9 mouse cellular contexts compared by ENCODE assay signal in the genomic region with DNA sequence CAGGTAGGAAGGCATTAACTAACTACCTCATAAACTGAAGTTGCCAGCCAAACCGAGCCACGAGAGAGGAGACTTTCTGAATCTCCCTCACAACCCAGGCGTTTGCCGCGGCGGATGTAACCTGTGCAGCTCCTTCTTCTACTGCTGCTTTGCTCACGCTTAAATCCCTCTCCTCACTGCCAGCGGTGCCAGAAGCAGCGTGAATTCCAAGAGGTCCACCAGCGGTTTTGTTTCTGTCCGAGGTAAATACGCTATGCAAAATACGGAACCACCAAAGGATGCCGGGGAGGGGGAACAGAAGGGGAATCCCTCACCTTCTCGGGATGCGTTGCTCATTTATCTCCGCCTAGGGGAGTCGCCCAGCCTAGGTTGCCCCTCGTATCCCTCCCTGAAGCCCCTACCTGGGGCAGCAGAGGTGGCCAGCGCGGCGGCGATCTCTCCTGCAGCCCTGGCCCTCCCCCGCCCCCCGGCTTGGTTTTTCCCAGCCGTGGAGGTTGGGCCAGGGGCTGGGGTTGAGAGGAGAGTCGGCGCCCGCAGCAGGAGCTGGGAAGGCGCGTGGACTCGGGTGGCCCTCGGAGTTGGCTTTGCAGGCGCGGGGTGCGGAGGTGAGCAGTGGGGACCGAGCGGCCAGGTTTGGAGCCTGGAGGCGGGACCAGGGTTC. TPM values are rescaled to one million over a fixed set of nuclear protein-coding genes. Genes with fewer than 3 reads are reported as not detected.
A peak's percentile ranks its signal among the peaks of the same experiment; 100 is the strongest.
DNase-seq lines count a peak whose midpoint lies in the region; ATAC-seq and TF ChIP-seq lines count a peak whose summit lies in the region.
"Had no signal": no experiment of that assay in that cellular context is flagged by ENCODE, and none has a peak within 500 bp of the region (broad histone marks: within the 10 kb centered on the region; RNA-seq: fewer than 3 reads in every experiment).

Gene Tpbg (plus strand): TSS at position 30 of the 661 bp plus-strand sequence.

- H3K27ac ChIP-seq in intestine, postnatal 0 days (ENCODE audit: low read depth, low read length), result peak within 1 kb of the TSS; percentile 50; the same call in 1 of the 2 replicates
- no peak within 1 kb of the TSS for H3K27ac ChIP-seq in liver, embryonic 12.5 days

- 1% methylated on average over 38 of the region's 39 CpGs for WGBS in intestine, postnatal 0 days
- WGBS in liver, embryonic 12.5 days (ENCODE audit: insufficient replicate concordance), result 1% methylated on average over 39 of the region's 39 CpGs

- H3K9ac ChIP-seq in intestine, postnatal 0 days (ENCODE audit: low read depth, low read length), result peak within 1 kb of the TSS; percentile 48
- H3K9ac ChIP-seq in liver, embryonic 12.5 days, result no peak within 1 kb of the TSS

- no peaks in the 10 kb centered on the region for H3K4me1 ChIP-seq in intestine, postnatal 0 days (replicated peaks; ENCODE audit: control insufficient read depth, insufficient read depth, low read length)
- peaks cover 9% of the 10 kb centered on the region for H3K4me1 ChIP-seq in liver, embryonic 12.5 days

- H3K27me3 ChIP-seq in intestine, postnatal 0 days (replicated peaks; ENCODE audit: control insufficient read depth, insufficient read depth, low read length), result peaks cover 34% of the 10 kb centered on the region
- H3K27me3 ChIP-seq in liver, embryonic 12.5 days (replicated peaks), result peaks cover 66% of the 10 kb centered on the region

- TF ChIP-seq CTCF in intestine, postnatal 0 days (IDR thresholded peaks at IDR 0.05; ENCODE audit: low read depth), result no peak

- no peak for DNase-seq in layer of hippocampus, postnatal 14 days (ENCODE audit: low spot score in 2 of 2)
- DNase-seq in layer of hippocampus, adult 11-12 months (ENCODE audit: low spot score), result no peak
- DNase-seq in gastrocnemius, postnatal 4 days (ENCODE audit: low spot score in 2 of 2), result peak; percentile 49 to 50
- peak; percentile 83 for DNase-seq in neural tube, embryonic 10.5 days (ENCODE audit: extremely low spot score, low spot score)
- no peak for DNase-seq in natural killer cell, adult 2 months (ENCODE audit: low spot score in 2 of 2)

- no peaks in the 10 kb centered on the region for H3K9me3 ChIP-seq in intestine, postnatal 0 days (ENCODE audit: control insufficient read depth)
- H3K9me3 ChIP-seq in liver, embryonic 12.5 days (replicated peaks), result no peaks in the 10 kb centered on the region

- peak within 1 kb of the TSS; percentile 97 for H3K4me2 ChIP-seq in intestine, postnatal 0 days (replicated peaks; ENCODE audit: low read depth)
- peak within 1 kb of the TSS; percentile 74 for H3K4me2 ChIP-seq in liver, embryonic 12.5 days

- peak within 1 kb of the TSS; percentile 53 for H3K4me3 ChIP-seq in intestine, postnatal 0 days (ENCODE audit: low read depth, low read length)
- peak within 1 kb of the TSS; percentile 55 for H3K4me3 ChIP-seq in liver, embryonic 12.5 days

- peak; percentile 23; the same call in 1 of the 2 replicates for ATAC-seq in common myeloid progenitor, adult 5-6 weeks (replicated peaks; ENCODE audit: low read depth, poor library complexity, severe bottlenecking)
- peak; percentile 49; the same call in 1 of the 2 replicates for ATAC-seq in intestine, postnatal 0 days
- 0 out of 2 replicates have a peak, but pooled peaks have one; percentile 46 for ATAC-seq in liver, embryonic 12.5 days

- H3K36me3 ChIP-seq in intestine, postnatal 0 days (ENCODE audit: control insufficient read depth, insufficient read depth), result no peaks in the 10 kb centered on the region
- no peaks in the 10 kb centered on the region for H3K36me3 ChIP-seq in liver, embryonic 12.5 days

RNA-seq across cellular contexts. Expression of gene Tpbg, which starts in this region (rescaled TPM):
- total RNA-seq in layer of hippocampus, postnatal 14 days (2021), result 10 to 100 TPM; 12.2 to 12.4 TPM
- total RNA-seq in common myeloid progenitor, adult 5-6 weeks (2017), result not detected in 2 replicates
- 1 to 10 TPM; 7.0 to 7.1 TPM for total RNA-seq in gastrocnemius, postnatal 4 days (2021)
- polyA plus RNA-seq in intestine, postnatal 0 days (2015; fragmentation: Nextera tagmentation; extraction: Ambion mirVana), result 3.9 and 5.2 TPM in 2 replicates
- 1.2 and 1.5 TPM in 2 replicates for polyA plus RNA-seq in liver, embryonic 12.5 days (2016; fragmentation: Nextera tagmentation; extraction: Ambion mirVana)
- total RNA-seq: MEL had no signal

Comparison
In these comparisons a context has a peak if more than half of its experiments do, and no peak if none do; other contexts are left out.
1. Peak in ATAC-seq in common myeloid progenitor, adult 5-6 weeks; RNA of the gene not detected or under 1 TPM.
2. DNase-seq: peak in gastrocnemius, postnatal 4 days (2 of 2) and neural tube, embryonic 10.5 days (single experiment); none in layer of hippocampus, postnatal 14 days (0 of 2), layer of hippocampus, adult 11-12 months (single experiment) and natural killer cell, adult 2 months (0 of 2).
3. Peak in every context shown above with its lines, with median percentiles within 50 percentile points of each other: ATAC-seq.